Mouse (Mus musculus): Measurements from ENCODE around the gene Pheta1. TPM values are rescaled to one million over a fixed set of nuclear protein-coding genes. Genes with fewer than 3 reads are reported as not detected.
A peak's percentile ranks its signal among the peaks of the same experiment; 100 is the strongest.

Gene Pheta1
- 10 to 100 TPM in 1 of 2 experiments, 1 to 10 TPM in 1; 8.8 to 11.1 TPM for total RNA-seq (2021)

- DNase-seq, result peak; percentile 89
These were observed at the start of gene Pheta1 for GRCm38 (mm10) chr5:121848743-121849142. TSS of gene Pheta1 (plus strand) at chr5:121848984.

GRCm38 (mm10) chr5:121807186-121807585 is 41.6 kb upstream of the Pheta1 start:
- no peak for DNase-seq

GRCm38 (mm10) chr5:121808202-121808601 is 40.6 kb upstream of the Pheta1 start:
- no peak for DNase-seq

GRCm38 (mm10) chr5:121809667-121810224 is 39.0 kb upstream of the Pheta1 start:
- no peak for DNase-seq

- peak in 1 of 2 experiments; percentile 4 for DNase-seq
These were observed 38.2 kb upstream of the Pheta1 start for GRCm38 (mm10) chr5:121810331-121811151.

GRCm38 (mm10) chr5:121811485-121811931 is 37.3 kb upstream of the Pheta1 start:
- peak in 1 of 2 experiments; percentile 36 for DNase-seq

GRCm38 (mm10) chr5:121812526-121813243 is 36.1 kb upstream of the Pheta1 start:
- DNase-seq, result no peak

- DNase-seq, result no peak
These were observed 35.0 kb upstream of the Pheta1 start for GRCm38 (mm10) chr5:121813744-121814143.

DNA sequence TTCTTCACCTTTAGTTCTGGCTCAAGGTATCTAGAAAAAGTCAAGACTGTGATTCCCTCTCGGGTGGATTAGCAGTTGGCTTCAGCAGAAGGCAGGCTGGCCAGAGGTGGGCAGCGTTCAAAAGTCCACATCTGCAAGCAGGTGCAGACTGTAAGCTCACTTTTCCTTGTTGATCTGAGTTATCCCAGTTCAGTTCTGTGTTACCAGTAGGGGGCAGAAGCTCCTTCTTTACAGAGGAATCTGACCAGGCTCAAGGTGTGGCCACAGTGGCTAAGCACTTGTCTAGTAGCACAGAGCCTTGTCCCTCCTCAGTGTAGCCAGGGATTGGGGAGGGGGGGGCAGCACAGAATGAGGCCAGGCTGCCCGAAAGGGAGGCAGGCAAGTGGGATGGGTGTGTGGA is 33.7 kb upstream of the Pheta1 start:
- DNase-seq, result peak in 1 of 2 experiments; percentile 40

DNA sequence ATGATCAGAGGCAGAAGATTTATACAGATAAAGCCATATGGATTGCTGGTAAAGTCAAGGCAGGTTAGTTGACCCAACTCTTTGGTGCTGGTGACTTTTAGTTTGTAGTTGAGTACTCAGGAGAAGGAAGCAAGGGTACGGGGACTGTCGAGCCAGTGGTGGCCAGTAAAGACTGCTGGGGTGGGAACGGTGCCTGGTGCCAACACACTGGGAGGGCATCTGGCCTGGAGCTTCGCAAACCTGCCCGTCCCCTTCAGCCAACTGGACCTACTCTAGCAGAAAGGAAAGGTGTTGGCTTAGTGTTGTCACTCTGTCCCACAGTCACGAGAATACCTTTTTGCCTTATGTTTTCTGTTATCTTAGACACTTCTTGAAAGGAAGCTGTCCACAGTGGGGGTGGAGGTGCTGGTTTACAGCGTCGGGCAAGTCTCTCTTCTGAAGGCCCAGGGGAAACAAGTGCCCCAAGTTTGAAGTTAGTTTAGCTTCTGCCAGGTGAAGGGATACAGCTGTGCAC is 32.9 kb upstream of the Pheta1 start:
- no peak for DNase-seq

GRCm38 (mm10) chr5:121816611-121817010 is 32.2 kb upstream of the Pheta1 start:
- no peak for DNase-seq

DNA sequence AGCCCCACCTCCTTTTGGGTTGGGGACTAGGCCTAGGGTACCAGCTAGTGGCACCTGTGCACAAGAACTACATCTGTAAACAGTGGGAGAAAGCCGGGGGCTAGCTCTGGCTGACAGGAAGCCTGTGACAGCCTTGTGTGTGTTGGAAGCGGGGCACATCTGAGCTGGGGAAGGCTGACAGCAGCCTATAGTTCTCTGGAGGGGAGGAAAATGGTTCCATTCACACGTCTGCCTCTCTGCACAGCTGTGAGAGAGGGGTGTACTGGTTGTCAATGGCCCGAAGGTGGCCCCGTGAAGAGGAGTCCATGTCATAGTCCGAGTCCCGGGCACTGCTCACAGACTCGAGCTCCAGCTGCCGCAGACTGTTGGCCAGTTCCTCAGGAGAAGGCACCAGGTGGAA is 31.2 kb upstream of the Pheta1 start:
- DNase-seq, result no peak

- DNase-seq, result no peak
These were observed 30.4 kb upstream of the Pheta1 start for GRCm38 (mm10) chr5:121818401-121818800.

DNA sequence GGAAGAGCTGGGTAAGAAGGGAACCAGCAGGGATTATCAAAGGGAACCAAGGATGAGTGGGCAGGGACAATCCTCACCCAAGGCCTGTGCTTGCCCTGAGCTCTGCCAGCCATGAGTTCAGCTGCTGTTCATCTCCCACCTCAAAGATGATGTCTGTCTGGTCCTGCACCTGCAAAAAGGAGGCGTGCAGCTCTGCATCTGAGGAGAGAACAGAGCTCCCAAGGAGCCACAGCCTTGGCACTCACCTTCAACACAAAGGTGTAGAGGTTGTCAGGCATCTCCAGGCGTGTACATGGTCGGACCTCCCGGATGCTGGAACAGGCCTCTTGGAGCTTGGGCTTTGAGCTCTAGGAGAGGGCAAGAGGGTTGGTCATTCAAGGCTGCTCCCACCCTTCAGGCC is 29.9 kb upstream of the Pheta1 start:
- DNase-seq, result no peak

DNA sequence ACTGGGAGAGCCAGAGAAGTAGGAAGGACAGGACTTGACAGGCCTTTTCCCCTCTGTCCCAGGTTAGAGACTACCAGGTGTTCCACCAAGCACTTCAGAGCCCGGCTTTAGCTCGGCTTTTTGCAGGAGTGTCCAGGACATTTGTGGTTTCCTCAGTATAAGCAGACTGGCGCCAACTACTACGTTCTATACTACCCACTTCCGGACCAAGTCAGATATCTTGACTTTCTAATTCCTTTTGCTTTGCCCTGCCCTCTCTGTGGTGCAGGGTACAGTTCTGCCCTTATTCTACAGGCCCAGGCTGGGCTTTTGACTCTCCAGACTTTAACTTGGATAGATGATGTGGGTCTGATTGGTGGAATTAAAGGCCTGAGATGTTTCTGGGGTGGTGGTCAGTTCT is 29.2 kb upstream of the Pheta1 start:
- DNase-seq, result no peak

GRCm38 (mm10) chr5:121820161-121820560 is 28.6 kb upstream of the Pheta1 start:
- no peak for DNase-seq

GRCm38 (mm10) chr5:121820657-121821056 is 28.1 kb upstream of the Pheta1 start:
- DNase-seq, result no peak

DNA sequence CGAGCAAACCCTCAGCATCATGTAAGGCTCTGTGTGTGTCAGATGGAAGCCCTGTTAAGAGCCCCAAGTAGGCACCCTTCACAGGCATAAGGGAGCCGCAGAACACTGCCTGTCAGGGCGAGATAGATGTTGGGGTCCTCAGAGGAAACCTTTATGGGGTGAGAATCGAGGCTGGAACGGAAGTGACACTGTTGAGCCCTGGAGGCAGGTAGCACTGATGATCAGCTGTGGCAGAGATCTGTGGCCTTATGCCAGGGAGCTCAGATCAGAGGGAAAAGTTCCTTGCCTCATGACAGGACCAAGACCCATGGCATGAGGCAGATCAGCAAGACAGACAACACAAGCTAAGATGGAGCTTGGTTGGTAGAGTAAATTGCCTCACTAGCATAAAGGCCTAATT is 27.7 kb upstream of the Pheta1 start:
- DNase-seq, result no peak

DNA sequence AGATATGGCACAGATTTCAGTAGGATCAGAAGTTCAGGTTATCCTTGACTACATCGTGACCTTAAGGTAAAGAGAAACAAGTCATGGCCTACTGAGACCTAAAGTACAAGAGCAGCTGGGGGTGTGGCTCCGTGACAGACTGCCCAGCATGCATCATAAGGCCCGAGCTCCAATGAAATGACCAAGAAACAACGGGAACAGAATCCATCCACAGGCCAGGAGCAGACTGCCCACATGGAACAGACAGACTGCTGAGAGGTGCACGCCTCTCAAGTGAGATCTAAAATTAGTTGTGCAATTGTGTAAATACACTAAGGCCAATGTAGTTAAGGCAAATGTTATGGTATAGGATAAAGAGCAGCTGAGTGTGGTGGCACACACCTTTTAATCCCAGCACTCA is 27.2 kb upstream of the Pheta1 start:
- no peak for DNase-seq

GRCm38 (mm10) chr5:121822786-121823505 is 25.8 kb upstream of the Pheta1 start:
- DNase-seq, result no peak

DNA sequence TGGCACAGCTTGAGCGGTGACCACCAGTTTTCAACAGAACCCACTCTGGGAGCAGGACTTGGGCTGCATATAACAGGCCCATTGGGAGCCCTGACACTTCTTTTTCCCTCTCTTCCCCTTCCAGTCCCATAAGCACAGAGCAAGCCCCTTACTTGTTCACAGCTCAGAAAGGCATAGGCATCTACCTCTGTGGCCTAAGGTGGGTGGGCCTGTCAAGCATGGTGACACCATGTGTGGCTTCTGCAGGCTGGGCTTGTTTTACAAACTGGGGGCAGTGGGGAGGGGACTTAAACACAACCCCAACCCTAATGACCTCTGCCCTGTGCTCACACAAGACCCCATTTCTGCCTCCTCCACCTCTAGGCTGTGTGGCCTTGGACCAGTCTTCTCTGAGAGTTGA is 25.1 kb upstream of the Pheta1 start:
- DNase-seq, result no peak

GRCm38 (mm10) chr5:121824121-121824520 is 24.7 kb upstream of the Pheta1 start:
- no peak for DNase-seq

All from layer of hippocampus, postnatal 36 days (tissue).